Mouse (Mus musculus) intestine, embryonic 15.5 days (tissue): ENCODE results near the gene Pou3f1. TPM values are rescaled to one million over a fixed set of nuclear protein-coding genes. Genes with fewer than 3 reads are reported as not detected.

Experiments used
- ATAC-seq: fragments of 200-750 bp; cut with Nextera tagmentation; 2 replicates; pipeline ENCODE4 v1.8.0; 2017; ENCODE audit warnings: moderate TSS enrichment, moderate library complexity
- H3K27ac ChIP-seq: fragments of 300-500 bp; sonication (generic); 2 replicates; pipeline ENCODE4 v1.5.1; 2015; ENCODE audit warnings: mild to moderate bottlenecking, inconsistent platforms
- H3K27me3 ChIP-seq: fragments of 300-500 bp; sonication (generic); replicated peaks from 2 replicates; pipeline ENCODE4 v1.6.1; 2015; ENCODE audit warnings: inconsistent platforms
- H3K36me3 ChIP-seq: fragments of 300-500 bp; sonication (generic); 2 replicates; pipeline ENCODE4 v1.6.1; 2015; ENCODE audit warnings: inconsistent platforms
- H3K4me1 ChIP-seq: fragments of 300-500 bp; sonication (generic); replicated peaks from 2 replicates; pipeline ENCODE4 v1.6.1; 2015; ENCODE audit warnings: inconsistent platforms
- H3K4me2 ChIP-seq: fragments of 300-500 bp; sonication (generic); replicated peaks from 2 replicates; pipeline ENCODE4 v1.6.1; 2015; ENCODE audit warnings: mild to moderate bottlenecking, inconsistent platforms
- H3K4me3 ChIP-seq: fragments of 300-500 bp; sonication (generic); replicated peaks from 2 replicates; pipeline ENCODE4 v1.5.1; 2015; ENCODE audit warnings: inconsistent platforms
- H3K9ac ChIP-seq: fragments of 300-500 bp; sonication (generic); 2 replicates; pipeline ENCODE4 v1.6.1; 2015; ENCODE audit warnings: inconsistent platforms
- H3K9me3 ChIP-seq: fragments of 300-500 bp; sonication (generic); 2 replicates; pipeline ENCODE4 v1.6.1; 2016; ENCODE audit warnings: inconsistent platforms
- WGBS: fragments of 180-500 bp; shearing (Covaris S2); methylation state at CpG from one replicate; pipeline ENCODE4 v1.1.7; 2015; 5-methylcytosine and 5-hydroxymethylcytosine counted together
- polyA plus RNA-seq: library from polyadenylated mRNA; unstranded; fragments of >200 nt; fragmentation: Nextera tagmentation; extraction: Ambion mirVana; gene quantifications from 2 replicates; pipeline ENCODE4 v1.2.1, GENCODE M21; 2015

Pou3f1 gene
- polyA plus RNA-seq, 1 experiment from 2014 or later, result 0.11 TPM

DNA sequence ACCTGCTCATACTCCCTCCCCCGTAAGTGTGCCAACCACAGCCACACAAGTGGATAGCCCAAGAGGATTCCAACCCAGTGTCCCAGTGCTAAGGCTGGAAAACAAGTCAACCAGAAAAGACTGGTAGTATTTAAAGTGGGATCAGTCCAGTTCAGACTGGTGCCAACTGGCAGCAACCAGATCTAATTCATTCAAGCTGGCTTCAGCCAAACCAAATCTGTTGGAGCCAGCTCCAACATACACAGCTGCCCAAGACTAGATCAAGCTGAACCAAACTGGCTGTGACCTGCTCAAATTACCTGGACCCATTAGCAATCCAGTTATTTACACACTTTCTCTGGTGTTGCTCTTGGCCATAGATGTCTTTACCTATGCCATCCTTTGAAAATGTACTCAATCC lies 29.8 kb upstream of the Pou3f1 start:
- Histone ChIP-seq H3K9me3 (no peaks in the 10 kb centered on the region), H3K27me3 (no peaks in the 10 kb centered on the region), H3K4me2 (no peak overlapping the region), H3K27ac (no peak overlapping the region), H3K4me3 (no peak overlapping the region), H3K9ac (no peak overlapping the region), H3K4me1 (peaks cover 4% of the 10 kb centered on the region; the same call in 1 of the 2 replicates), H3K36me3 (no peaks in the 10 kb centered on the region)
- ATAC-seq, result no peak
- 61% methylated on average over 1 of the region's 1 CpGs for WGBS

DNA sequence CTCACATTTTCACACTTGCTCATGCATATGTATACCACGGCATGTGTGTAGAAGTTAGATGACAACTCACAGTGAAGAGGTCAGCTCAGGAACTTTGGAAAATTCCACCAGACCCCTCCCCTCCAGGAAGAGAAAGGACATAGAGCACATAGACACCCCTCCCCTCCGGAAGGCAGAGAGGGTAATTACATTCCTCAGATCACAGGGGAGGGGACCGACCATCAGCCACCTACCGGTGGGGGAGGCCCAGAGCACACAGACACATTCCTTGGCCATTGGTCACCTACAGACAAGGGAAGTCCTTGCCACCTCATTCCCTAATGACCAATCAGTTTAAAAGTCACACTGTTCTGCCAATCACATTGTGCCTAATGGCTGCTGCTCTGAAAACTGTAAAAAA lies 25.2 kb upstream of the Pou3f1 start:
- no peak overlapping the region for H3K27ac ChIP-seq
- no peak overlapping the region for H3K9ac ChIP-seq
- H3K9me3 ChIP-seq, result no peaks in the 10 kb centered on the region
- WGBS, result 35% methylated on average over 4 of the region's 4 CpGs
- H3K4me2 ChIP-seq, result no peak overlapping the region
- no peaks in the 10 kb centered on the region for H3K36me3 ChIP-seq
- H3K27me3 ChIP-seq, result no peaks in the 10 kb centered on the region
- no peak overlapping the region for H3K4me3 ChIP-seq
- no peak for ATAC-seq
- no peaks in the 10 kb centered on the region for H3K4me1 ChIP-seq

DNA sequence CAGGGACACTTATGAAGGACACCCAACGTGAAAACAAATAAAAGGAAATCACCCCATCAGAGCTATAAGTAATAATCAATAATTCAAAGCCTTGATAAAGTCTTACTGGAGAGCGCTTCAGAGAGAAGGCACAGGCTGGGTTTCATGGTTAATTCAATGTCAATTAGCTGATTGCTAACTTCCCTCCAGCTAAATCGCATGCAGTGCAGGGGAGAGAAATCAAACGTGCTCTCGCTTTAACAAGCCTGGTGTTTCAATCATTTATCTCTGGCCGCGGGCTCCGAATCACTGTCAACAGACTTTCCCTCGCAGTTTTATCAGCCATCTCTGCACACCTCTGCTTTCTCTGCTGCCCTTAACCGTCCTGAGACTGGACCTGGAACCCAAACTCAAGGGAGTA lies 23.8 kb upstream of the Pou3f1 start:
- Histone ChIP-seq H3K27me3 (no peaks in the 10 kb centered on the region), H3K36me3 (no peaks in the 10 kb centered on the region), H3K4me1 (no peaks in the 10 kb centered on the region), H3K4me2 (no peak overlapping the region), H3K27ac (no peak overlapping the region), H3K9ac (no peak overlapping the region), H3K4me3 (no peak overlapping the region), H3K9me3 (no peaks in the 10 kb centered on the region)
- 58% methylated on average over 10 of the region's 10 CpGs for WGBS
- ATAC-seq, result no peak

DNA sequence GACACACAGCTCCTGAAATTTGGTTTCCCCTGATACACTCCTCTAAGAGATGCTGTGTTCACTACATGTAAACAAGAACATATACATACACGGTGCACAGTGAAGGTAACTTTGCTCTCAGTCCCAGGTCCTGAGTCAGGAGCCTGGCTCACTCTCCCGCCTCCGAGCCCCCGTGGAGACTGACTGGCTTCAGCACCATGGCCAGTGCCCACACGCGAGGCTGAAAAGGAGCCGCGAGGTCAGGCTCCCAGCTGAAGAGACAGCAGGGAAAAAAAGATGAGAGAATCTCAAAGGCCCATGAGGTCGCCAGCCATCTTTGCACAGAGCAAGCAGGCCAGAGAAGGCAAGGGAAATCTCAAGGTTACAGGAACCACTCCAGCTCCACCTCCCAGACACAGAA lies 23.3 kb upstream of the Pou3f1 start:
- Histone ChIP-seq H3K27ac (no peak overlapping the region), H3K36me3 (no peaks in the 10 kb centered on the region), H3K4me3 (no peak overlapping the region), H3K4me2 (no peak overlapping the region), H3K27me3 (no peaks in the 10 kb centered on the region), H3K9me3 (no peaks in the 10 kb centered on the region), H3K9ac (no peak overlapping the region), H3K4me1 (no peaks in the 10 kb centered on the region)
- no peak for ATAC-seq
- WGBS, result 4% methylated on average over 9 of the region's 9 CpGs

DNA sequence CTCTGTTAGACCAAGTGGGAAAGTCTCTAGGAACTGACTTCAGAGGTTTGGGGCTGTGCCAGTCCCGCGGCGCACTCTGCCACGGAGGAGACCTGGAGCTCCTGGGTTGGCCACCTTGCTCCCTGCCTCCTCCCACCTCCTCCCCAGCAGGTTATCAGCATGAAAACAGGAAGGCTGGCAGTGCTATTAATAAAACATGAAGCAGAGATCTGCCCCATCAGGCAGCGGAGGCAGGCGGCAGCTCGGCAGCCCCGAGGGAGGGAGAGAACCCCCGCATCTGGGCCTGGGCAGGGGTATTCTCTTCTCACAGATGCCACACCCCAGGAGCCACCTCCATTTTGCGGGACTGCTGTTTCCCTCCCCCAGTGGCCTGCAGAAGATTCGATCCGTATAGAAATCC lies 16.9 kb upstream of the Pou3f1 start:
- no peak for ATAC-seq
- Histone ChIP-seq H3K27ac (no peak overlapping the region), H3K4me1 (no peaks in the 10 kb centered on the region), H3K36me3 (no peaks in the 10 kb centered on the region), H3K9me3 (no peaks in the 10 kb centered on the region), H3K4me3 (no peak overlapping the region), H3K4me2 (no peak overlapping the region), H3K9ac (no peak overlapping the region), H3K27me3 (peaks cover 14% of the 10 kb centered on the region)
- WGBS, result 23% methylated on average over 12 of the region's 12 CpGs

DNA sequence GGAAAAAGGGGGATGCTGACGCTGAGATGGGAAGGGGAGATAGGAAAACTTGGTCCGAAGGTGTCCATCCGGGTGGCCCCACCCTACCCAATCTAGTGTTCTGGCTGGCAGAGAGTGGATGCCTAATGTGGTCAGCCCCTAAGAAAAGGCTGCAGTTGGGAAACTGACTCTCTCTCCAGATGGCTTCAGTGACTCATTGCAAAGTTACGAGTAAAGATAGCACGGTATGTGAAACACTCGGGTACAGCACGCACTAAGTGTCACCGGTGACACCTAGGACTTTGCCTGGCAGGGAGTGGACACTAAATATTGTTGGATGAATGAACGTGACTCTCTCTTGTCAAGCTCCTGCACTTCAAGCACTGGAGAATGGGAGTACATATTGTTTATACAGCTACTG lies 12.7 kb upstream of the Pou3f1 start:
- ATAC-seq, result no peak
- Histone ChIP-seq H3K27me3 (peaks cover 14% of the 10 kb centered on the region), H3K36me3 (no peaks in the 10 kb centered on the region), H3K4me1 (peaks cover 16% of the 10 kb centered on the region; the same call in 1 of the 2 replicates), H3K27ac (no peak overlapping the region), H3K4me3 (no peak overlapping the region), H3K4me2 (no peak overlapping the region), H3K9me3 (no peaks in the 10 kb centered on the region), H3K9ac (no peak overlapping the region)
- 88% methylated on average over 9 of the region's 9 CpGs for WGBS

DNA sequence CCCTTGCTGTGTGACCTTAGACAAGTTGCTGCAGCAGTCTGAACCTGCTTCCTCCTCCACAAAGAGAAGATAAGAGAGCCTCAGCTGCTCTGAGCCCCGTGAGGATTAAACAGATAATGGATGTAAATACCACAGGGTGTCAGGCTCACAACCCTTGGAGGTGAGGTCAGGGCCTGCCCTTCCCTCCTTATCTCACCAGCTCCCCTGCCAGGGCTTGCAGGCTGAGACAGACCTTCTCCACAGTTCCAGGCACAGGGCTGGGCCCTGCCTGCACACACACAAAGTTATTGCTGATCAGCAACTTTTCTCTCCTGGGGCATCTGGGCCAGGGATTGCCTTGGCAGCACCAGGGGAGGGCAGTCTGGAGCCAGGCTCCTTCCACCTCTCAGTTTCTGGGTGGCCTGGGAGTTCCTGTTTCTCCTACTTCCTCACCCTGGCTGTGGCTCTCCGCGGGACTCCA lies 11.6 kb upstream of the Pou3f1 start:
- Histone ChIP-seq H3K27me3 (peaks cover 9% of the 10 kb centered on the region), H3K9ac (no peak overlapping the region), H3K36me3 (no peaks in the 10 kb centered on the region), H3K4me3 (no peak overlapping the region), H3K4me2 (no peak overlapping the region), H3K27ac (no peak overlapping the region), H3K9me3 (no peaks in the 10 kb centered on the region), H3K4me1 (peaks cover 16% of the 10 kb centered on the region; the same call in 1 of the 2 replicates)
- 7% methylated on average over 3 of the region's 3 CpGs for WGBS
- peak; percentile 65; the same call in 1 of the 2 replicates for ATAC-seq

DNA sequence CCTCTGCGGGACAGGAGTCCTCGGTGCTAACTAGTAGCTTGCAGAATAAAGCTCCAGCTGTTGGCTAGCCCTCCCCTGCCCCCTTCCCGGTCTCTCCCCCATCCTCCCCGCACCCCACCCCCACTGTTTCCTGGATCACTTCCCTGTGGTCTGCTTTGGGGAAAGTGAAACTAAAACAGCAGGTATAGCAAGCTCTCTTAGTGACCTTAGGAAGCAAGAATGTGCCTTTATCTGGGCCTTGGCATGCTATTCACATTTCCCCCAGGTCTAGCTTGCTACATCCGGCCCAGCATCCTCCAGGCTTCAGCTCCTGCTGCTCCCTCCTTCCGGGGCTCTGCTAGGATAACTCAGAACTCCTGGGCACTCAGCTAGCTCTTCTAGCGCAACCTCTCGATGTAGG lies 10.0 kb upstream of the Pou3f1 start:
- Histone ChIP-seq H3K9ac (no peak overlapping the region), H3K4me2 (peak overlapping the region; percentile 41), H3K4me1 (peaks cover 16% of the 10 kb centered on the region; the same call in 1 of the 2 replicates), H3K9me3 (no peaks in the 10 kb centered on the region), H3K27ac (no peak overlapping the region), H3K4me3 (0 out of 2 replicates have a peak overlapping the region, but pooled peaks have one; percentile 9), H3K36me3 (no peaks in the 10 kb centered on the region), H3K27me3 (peaks cover 5% of the 10 kb centered on the region; the same call in 1 of the 2 replicates)
- ATAC-seq, result peak; percentile 62
- 15% methylated on average over 8 of the region's 8 CpGs for whole genome bisulfite sequencing

DNA sequence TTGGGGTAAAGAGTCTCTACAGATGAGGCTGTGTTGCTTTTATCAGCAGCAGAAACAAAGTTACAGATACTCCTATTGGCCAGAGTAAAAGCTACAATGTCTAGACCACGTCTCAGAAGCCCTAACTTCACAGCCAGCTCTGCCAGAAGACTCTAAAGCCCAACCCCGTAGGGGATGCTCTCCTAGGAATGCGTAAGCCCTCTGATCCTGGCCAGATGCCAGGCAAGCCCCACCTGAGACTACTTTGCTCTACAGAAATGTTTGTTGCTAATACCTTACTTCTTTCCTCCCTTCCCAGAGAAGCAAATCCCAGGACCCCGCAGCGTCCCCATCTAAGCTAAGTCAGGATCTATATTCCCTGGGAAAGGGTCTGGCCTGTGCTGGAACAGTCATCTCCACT lies 8.7 kb upstream of the Pou3f1 start:
- H3K4me3 ChIP-seq, result no peak overlapping the region
- WGBS, result 43% methylated on average over 5 of the region's 5 CpGs
- peaks cover 18% of the 10 kb centered on the region; the same call in 1 of the 2 replicates for H3K4me1 ChIP-seq
- no peak overlapping the region for H3K9ac ChIP-seq
- ATAC-seq, result no peak
- no peaks in the 10 kb centered on the region for H3K9me3 ChIP-seq
- H3K27ac ChIP-seq, result no peak overlapping the region
- H3K4me2 ChIP-seq, result no peak overlapping the region
- peaks cover 8% of the 10 kb centered on the region for H3K27me3 ChIP-seq
- H3K36me3 ChIP-seq, result no peaks in the 10 kb centered on the region

DNA sequence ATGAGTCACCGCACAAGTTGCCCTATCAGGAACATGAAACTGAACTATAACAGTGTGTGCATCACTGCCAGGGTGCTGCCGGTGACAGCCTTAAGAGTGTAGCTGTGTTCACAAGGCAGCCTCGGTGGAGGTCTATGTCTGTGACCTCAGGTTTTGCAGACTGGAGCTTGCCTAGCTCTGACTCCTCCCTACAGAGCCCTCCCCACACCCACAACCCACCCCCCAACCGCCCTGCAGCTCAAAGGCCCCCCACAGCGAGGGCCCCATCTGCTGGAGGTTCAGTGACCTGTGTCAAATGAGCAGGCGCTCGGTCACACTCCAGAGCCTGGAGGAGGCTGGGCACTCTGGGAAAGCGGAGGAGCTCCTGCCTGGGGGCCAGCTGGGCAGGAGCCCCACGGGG lies 3.7 kb upstream of the Pou3f1 start:
- H3K9ac ChIP-seq, result no peak overlapping the region
- ATAC-seq, result no peak
- peaks cover 18% of the 10 kb centered on the region for H3K4me1 ChIP-seq
- H3K27me3 ChIP-seq, result peaks cover 50% of the 10 kb centered on the region
- no peaks in the 10 kb centered on the region for H3K36me3 ChIP-seq
- 10% methylated on average over 9 of the region's 9 CpGs for WGBS
- no peak overlapping the region for H3K4me2 ChIP-seq
- H3K9me3 ChIP-seq, result no peaks in the 10 kb centered on the region
- no peak overlapping the region for H3K27ac ChIP-seq
- H3K4me3 ChIP-seq, result no peak overlapping the region

DNA sequence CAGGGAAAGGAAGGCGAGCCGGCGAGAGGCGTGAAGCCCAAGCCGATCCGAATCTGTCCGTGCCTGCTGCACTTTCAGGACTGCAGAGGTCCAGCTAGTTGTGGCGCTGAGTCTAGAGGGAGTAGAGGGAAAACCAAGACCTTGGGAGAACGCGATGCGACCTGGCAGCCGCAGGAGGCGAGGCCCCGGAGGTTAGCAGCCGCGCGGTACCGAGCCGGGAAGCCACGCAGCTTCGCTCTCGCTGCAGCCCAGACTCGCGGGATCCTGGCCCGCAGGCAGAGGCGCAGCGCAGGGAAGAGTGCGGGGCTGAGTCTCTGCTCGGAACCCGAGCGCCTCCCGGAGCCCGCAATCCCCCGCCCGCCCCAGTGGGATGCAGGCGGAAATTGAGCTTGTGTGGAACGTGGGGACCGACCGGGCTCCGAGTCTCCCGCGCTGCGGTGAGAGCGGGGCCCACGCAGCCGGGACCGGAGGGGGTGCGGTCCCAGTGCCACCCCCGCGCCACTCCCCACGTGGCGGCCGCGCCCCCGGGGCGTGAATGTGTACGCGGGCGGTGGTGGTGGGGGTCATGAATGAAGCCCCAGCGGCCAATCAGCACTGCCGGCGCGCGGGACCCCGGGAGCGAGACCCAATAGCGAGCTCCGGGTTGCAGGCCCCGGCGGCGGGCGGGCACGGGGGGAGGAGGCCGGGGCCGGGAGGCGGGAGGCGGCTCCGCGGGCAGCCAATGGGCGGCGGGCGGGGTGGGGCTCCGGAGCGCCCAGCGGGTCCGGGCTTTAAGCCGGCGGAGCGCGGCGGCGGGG lies 445 bp downstream of the Pou3f1 start:
- Histone ChIP-seq H3K9ac (peak overlapping the region; percentile 28), H3K4me1 (peaks cover 32% of the 10 kb centered on the region), H3K36me3 (no peaks in the 10 kb centered on the region), H3K4me3 (peak overlapping the region; percentile 65), H3K27me3 (peaks cover 83% of the 10 kb centered on the region), H3K9me3 (no peaks in the 10 kb centered on the region), H3K27ac (no peak overlapping the region), H3K4me2 (peak overlapping the region; percentile 96)
- peak; percentile 96 for ATAC-seq
- under 1% methylated on average over 73 of the region's 92 CpGs for WGBS

DNA sequence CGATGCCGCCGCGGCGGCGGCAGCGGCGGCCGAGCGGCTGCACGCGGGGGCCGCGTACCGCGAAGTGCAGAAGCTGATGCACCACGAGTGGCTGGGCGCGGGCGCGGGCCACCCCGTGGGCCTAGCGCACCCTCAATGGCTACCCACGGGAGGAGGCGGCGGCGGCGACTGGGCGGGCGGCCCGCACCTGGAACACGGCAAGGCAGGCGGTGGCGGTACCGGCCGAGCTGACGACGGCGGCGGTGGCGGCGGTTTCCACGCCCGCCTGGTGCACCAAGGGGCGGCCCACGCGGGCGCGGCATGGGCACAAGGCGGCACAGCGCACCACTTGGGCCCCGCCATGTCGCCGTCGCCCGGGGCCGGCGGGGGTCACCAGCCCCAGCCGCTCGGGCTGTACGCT lies 1.2 kb downstream of the Pou3f1 start:
- WGBS, result under 1% methylated on average over 50 of the region's 61 CpGs
- Histone ChIP-seq H3K4me1 (peaks cover 32% of the 10 kb centered on the region), H3K27me3 (peaks cover 84% of the 10 kb centered on the region), H3K4me3 (peak overlapping the region; percentile 65), H3K9ac (peak overlapping the region; percentile 28; the same call in 1 of the 2 replicates), H3K9me3 (no peaks in the 10 kb centered on the region), H3K36me3 (no peaks in the 10 kb centered on the region), H3K27ac (no peak overlapping the region), H3K4me2 (peak overlapping the region; percentile 96)
- no peak; the same call in 1 of the 2 replicates for ATAC-seq

DNA sequence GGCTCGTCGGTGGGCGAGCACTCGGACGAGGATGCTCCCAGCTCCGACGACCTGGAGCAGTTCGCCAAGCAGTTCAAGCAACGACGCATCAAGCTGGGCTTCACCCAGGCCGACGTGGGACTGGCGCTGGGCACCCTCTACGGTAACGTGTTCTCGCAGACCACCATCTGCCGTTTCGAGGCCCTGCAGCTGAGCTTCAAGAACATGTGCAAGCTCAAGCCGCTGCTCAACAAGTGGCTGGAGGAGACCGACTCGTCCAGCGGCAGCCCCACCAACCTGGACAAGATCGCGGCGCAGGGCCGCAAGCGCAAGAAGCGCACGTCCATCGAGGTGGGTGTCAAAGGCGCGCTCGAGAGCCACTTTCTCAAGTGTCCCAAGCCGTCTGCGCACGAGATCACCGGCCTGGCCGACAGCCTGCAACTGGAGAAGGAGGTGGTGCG lies 1.8 kb downstream of the Pou3f1 start:
- H3K4me3 ChIP-seq, result peak overlapping the region; percentile 65
- H3K9me3 ChIP-seq, result no peaks in the 10 kb centered on the region
- H3K4me2 ChIP-seq, result peak overlapping the region; percentile 96
- under 1% methylated on average over 39 of the region's 39 CpGs for WGBS
- peaks cover 90% of the 10 kb centered on the region for H3K27me3 ChIP-seq
- ATAC-seq, result no peak
- peaks cover 29% of the 10 kb centered on the region for H3K4me1 ChIP-seq
- no peak overlapping the region for H3K9ac ChIP-seq
- no peaks in the 10 kb centered on the region for H3K36me3 ChIP-seq
- no peak overlapping the region for H3K27ac ChIP-seq
